Mouse (Mus musculus): ENCODE results near the gene Sh3d19.

- TF ChIP-seq CTCF (IDR thresholded peaks at IDR 0.05; ENCODE audit: insufficient read depth, low read length) (no peak), POLR2A (IDR thresholded peaks at IDR 0.05; ENCODE audit: borderline replicate concordance, extremely low read depth, low read depth, low read length) (no peak)
These were observed 138.2 kb downstream of the Sh3d19 start for GRCm38 (mm10) chr3:86109099-86109498.

All from lung, adult 2 months (tissue).